Mouse (Mus musculus) neural tube, embryonic 14.5 days (tissue): ENCODE measurements around the gene Plvap. TPM values are rescaled to one million over a fixed set of nuclear protein-coding genes. Genes with fewer than 3 reads are reported as not detected.

ENCODE experiments used
- ATAC-seq: fragments of 200-750 bp; cut with Nextera tagmentation; 2 replicates; pipeline ENCODE4 v1.8.0; 2017; ENCODE audit warnings: low read depth, mild to moderate bottlenecking, moderate TSS enrichment, moderate library complexity
- H3K27ac ChIP-seq: fragments of 300-500 bp; sonication (generic); 2 replicates; pipeline ENCODE4 v1.5.1; 2014; ENCODE audit warnings: low read depth, mild to moderate bottlenecking, control low read depth, low read length, moderate library complexity, mixed read lengths
- H3K27me3 ChIP-seq: fragments of 300-500 bp; sonication (generic); 2 replicates; pipeline ENCODE4 v1.6.1; 2014; ENCODE audit warnings: low read length; ENCODE audit not compliant: control insufficient read depth, insufficient read depth
- H3K36me3 ChIP-seq: fragments of 300-500 bp; sonication (generic); 2 replicates; pipeline ENCODE4 v1.6.1; 2014; ENCODE audit warnings: low read length, mixed read lengths; ENCODE audit not compliant: control insufficient read depth, insufficient read depth
- H3K4me1 ChIP-seq: fragments of 300-500 bp; sonication (generic); 2 replicates; pipeline ENCODE4 v1.6.1; 2014; ENCODE audit warnings: low read length; ENCODE audit not compliant: control insufficient read depth, insufficient read depth
- H3K4me2 ChIP-seq: fragments of 300-500 bp; sonication (generic); 2 replicates; pipeline ENCODE4 v1.6.1; 2014; ENCODE audit warnings: mild to moderate bottlenecking, low read depth, low read length, control low read depth
- H3K4me3 ChIP-seq: fragments of 300-500 bp; sonication (generic); 2 replicates; pipeline ENCODE4 v1.5.1; 2014; ENCODE audit warnings: low read depth, low read length, control low read depth, mixed read lengths
- H3K9ac ChIP-seq: fragments of 300-500 bp; sonication (generic); replicated peaks from 2 replicates; pipeline ENCODE4 v1.6.1; 2014; ENCODE audit warnings: low read depth, mild to moderate bottlenecking, control low read depth, low read length, mixed read lengths
- H3K9me3 ChIP-seq: fragments of 300-500 bp; sonication (generic); 2 replicates; pipeline ENCODE4 v1.6.1; 2016; ENCODE audit warnings: low read length; ENCODE audit not compliant: control insufficient read depth
- WGBS: fragments of 180-500 bp; shearing (Covaris S2); extraction: QIAGEN DNeasy Blood & Tissue Kit; methylation state at CpG from one replicate; pipeline ENCODE4 v1.1.7; 2014; 5-methylcytosine and 5-hydroxymethylcytosine counted together
- polyA plus RNA-seq: library from polyadenylated mRNA; unstranded; fragments of >200 nt; fragmentation: Nextera tagmentation; extraction: Ambion mirVana; gene quantifications from 2 replicates; pipeline ENCODE4 v1.2.1, GENCODE M21; 2014

Plvap gene
- polyA plus RNA-seq, 1 experiment from 2014 or later, result 5.4 TPM

DNA sequence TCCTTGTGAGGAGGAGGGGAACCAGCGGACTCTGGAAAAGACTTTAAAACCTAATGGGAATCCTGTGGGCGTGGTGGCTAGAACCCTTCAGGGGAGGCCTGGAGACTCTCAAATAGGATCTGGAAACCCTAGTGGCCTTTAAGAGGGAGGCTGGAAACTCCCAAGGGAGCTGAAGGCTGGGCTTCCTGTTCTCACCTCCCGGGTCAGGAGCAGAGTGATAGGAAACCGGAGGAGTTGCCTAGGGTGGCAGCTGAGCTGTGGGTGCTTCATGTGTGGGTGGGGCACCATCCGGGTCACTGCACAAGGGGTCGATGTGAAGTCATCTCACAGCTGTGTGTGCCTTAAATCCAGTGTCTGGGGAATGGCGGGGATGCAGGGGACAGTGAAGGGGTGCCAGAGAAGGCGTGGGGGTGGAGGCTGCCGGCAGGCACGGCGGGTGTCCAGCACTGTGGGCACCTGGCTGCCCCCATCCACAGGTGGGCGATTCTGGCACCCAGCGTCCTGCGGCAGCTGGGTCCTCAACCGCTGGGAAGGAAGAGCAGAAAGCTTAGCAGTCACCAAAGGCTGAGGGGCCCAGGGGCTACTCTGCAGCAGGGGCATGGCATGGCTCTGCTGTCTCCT is 13.6 kb downstream of the Plvap start:
- WGBS, result 35% methylated on average over 15 of the region's 15 CpGs
- Histone ChIP-seq H3K36me3 (no peaks in the 10 kb centered on the region), H3K9ac (no peak overlapping the region), H3K4me2 (no peak overlapping the region), H3K27ac (no peak overlapping the region), H3K4me1 (no peaks in the 10 kb centered on the region), H3K9me3 (no peaks in the 10 kb centered on the region), H3K27me3 (no peaks in the 10 kb centered on the region), H3K4me3 (no peak overlapping the region)
- ATAC-seq, result no peak

DNA sequence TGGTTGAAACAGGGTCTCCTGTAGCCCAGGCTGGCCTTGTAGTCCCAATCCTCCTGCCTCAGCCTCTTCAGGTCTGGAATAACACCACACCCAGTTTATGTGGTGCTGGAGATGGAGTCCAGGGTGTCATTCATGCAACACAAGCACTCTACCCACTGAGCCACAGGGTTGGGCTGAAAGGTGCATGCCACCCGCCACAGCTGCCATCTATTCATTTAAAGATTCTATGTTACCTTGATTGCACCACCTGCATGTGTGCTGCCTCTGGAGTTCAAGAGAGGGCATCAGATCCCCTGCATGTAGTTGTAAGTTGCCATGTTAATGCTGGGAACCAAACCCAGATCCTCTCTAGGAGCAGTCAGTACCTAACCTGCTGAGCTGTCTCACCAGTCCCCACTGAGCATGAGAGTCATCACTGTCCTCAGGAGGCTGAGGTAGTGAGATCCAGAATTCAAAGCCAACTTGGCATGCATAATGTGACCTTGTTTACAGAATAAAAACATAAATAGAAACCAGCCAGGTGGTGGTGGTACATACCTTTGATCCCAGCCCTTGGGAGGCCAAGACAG is 14.4 kb downstream of the Plvap start:
- no peak overlapping the region for H3K9ac ChIP-seq
- no peak for ATAC-seq
- no peak overlapping the region for H3K4me3 ChIP-seq
- no peaks in the 10 kb centered on the region for H3K27me3 ChIP-seq
- peaks cover 7% of the 10 kb centered on the region; the same call in 1 of the 2 replicates for H3K36me3 ChIP-seq
- no peaks in the 10 kb centered on the region for H3K9me3 ChIP-seq
- H3K4me1 ChIP-seq, result no peaks in the 10 kb centered on the region
- WGBS, result 88% methylated on average over 1 of the region's 1 CpGs
- no peak overlapping the region for H3K4me2 ChIP-seq
- H3K27ac ChIP-seq, result no peak overlapping the region; the same call in 1 of the 2 replicates

DNA sequence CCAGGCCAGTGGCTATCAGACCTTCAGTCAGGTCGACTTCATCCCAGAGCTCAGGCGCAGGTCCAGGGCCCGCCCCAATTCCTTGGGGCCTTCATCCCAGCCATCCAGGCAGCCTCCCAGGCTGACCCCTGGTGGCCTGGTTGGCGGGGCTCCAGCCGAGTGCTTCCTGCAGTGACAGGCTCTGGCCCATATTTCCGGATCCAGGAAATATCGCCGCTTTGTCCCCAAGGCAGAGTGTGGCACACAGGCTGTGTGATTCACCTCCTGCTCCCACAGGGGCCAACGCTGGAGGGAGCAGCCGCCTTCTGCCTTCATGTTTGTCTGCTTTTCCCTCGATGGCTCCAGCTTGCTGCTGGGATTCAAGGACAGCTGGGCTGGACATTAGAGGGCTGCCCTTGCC is 15.1 kb downstream of the Plvap start:
- Histone ChIP-seq H3K9me3 (no peaks in the 10 kb centered on the region), H3K9ac (no peak overlapping the region), H3K4me2 (no peak overlapping the region), H3K4me3 (no peak overlapping the region), H3K4me1 (no peaks in the 10 kb centered on the region), H3K27me3 (no peaks in the 10 kb centered on the region), H3K27ac (peak overlapping the region; percentile 28; the same call in 1 of the 2 replicates), H3K36me3 (peaks cover 8% of the 10 kb centered on the region; the same call in 1 of the 2 replicates)
- WGBS, result 46% methylated on average over 11 of the region's 11 CpGs
- ATAC-seq, result no peak

DNA sequence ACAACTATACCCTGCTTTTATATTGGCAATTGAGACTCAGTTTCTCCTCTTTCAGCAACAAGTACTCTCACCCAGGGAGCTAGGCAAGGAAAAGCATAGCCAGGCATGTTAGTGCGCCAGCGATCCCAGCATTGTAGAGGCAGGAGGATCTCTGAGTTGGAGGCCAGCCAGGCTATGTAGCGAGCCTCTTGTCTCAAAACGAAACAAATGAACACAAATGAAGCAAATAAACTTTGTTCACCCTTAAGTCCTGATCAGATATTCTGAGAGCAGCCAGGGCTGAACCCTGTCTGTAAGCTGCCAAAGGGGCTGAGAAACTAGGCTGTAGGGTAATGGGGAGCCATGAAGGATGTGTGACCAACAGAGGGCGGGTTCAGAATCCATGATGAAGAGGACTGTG is 15.7 kb downstream of the Plvap start:
- WGBS, result 90% methylated on average over 5 of the region's 5 CpGs
- no peak for ATAC-seq
- H3K36me3 ChIP-seq, result peaks cover 8% of the 10 kb centered on the region; the same call in 1 of the 2 replicates
- no peaks in the 10 kb centered on the region for H3K9me3 ChIP-seq
- no peak overlapping the region for H3K9ac ChIP-seq
- H3K4me3 ChIP-seq, result no peak overlapping the region
- no peaks in the 10 kb centered on the region for H3K27me3 ChIP-seq
- H3K4me1 ChIP-seq, result no peaks in the 10 kb centered on the region
- no peak overlapping the region for H3K27ac ChIP-seq
- H3K4me2 ChIP-seq, result no peak overlapping the region

DNA sequence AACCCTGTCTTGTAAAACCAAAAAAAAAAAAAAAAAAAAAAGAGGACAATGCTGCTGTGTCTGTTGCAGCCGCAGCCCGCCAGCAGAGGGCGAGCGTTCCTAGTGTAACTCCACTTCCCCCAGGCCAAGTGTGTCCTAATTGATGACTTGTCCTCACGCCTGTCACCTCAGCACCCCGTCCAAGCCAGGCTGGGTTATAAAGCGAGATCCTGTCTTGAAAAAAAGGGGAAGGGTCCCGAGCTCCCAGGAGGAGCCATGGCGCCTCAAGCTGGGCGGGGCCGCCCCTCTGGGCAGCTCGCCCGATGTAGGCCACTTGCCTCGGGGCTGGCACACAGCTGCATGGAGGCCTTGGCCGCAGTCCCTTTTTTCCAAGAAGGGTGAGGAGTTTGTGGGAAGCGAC is 16.5 kb downstream of the Plvap start:
- H3K9me3 ChIP-seq, result no peaks in the 10 kb centered on the region
- no peaks in the 10 kb centered on the region for H3K27me3 ChIP-seq
- peak; percentile 77 for ATAC-seq
- H3K4me3 ChIP-seq, result no peak overlapping the region
- H3K9ac ChIP-seq, result no peak overlapping the region
- H3K4me2 ChIP-seq, result no peak overlapping the region
- H3K27ac ChIP-seq, result no peak overlapping the region
- H3K36me3 ChIP-seq, result peaks cover 8% of the 10 kb centered on the region; the same call in 1 of the 2 replicates
- no peaks in the 10 kb centered on the region for H3K4me1 ChIP-seq
- WGBS, result 17% methylated on average over 15 of the region's 16 CpGs

DNA sequence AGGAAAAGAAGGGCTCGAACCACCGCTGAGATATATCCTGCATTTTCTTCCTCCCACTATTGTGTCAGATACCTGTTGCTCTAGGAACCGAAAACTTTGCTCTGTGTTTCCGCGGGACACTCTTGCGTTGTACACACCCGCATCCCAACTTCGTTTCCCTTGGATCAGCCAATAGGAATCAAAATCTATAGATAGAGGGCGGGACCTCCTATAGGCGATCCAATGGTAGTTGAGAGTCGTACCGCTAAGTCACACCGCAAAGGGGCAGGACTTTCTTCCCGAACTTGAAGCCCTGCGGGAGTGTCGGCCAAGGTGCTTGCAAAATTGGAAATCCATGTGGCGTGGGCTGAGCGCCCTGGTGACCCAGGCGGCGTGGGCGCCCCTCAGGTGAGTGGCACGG is 23.1 kb downstream of the Plvap start:
- under 1% methylated on average over 22 of the region's 22 CpGs for WGBS
- Histone ChIP-seq H3K36me3 (peaks cover 13% of the 10 kb centered on the region), H3K27me3 (no peaks in the 10 kb centered on the region), H3K27ac (no peak overlapping the region), H3K4me3 (peak overlapping the region; percentile 75), H3K9me3 (no peaks in the 10 kb centered on the region), H3K9ac (peak overlapping the region; percentile 57), H3K4me1 (peaks cover 14% of the 10 kb centered on the region), H3K4me2 (peak overlapping the region; percentile 100)
- peak; percentile 91 for ATAC-seq

DNA sequence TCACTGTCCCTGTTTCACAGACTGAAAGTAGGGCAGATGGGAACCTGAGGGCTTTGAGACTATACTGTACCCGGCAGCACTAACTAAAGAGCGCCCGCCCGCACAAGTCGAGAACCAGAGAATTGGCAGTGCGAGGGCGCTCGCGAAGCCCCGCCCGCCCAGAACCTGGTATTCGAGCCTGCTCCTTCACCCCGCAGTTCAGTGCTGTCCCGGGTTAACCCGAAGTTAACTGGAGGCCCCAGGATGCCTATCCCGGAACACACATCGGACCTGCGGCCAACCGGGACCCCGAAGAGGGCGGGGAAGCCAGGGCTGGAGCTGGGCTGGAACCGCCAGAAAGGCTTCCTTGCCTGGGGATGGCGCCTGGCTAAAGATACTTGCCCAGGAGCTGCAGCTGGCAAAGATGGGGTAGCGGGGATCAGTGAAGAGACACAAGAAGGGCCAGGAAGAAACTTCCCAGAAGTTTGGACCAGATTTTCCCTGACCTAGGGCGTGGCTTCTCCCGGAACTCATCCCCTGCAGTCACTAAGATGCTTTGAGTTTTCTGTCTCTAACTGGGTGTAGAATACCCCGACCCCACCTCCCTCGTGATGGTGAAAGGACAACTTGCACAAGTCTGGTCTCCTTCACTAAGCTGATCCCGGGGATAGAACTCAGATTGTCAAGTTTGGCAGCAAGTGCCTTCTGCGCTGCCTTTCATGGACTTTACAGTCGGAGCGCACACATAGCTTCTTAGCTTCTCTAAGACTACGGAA is 23.7 kb downstream of the Plvap start, which contains the start of gene Gtpbp3:
Gene Gtpbp3, plus strand, starts transcription at position 413 of the 755 bp plus-strand sequence.
- no peaks in the 10 kb centered on the region for H3K27me3 ChIP-seq
- WGBS, result 1% methylated on average over 33 of the region's 33 CpGs
- H3K9me3 ChIP-seq, result no peaks in the 10 kb centered on the region
- peak within 1 kb of the TSS; percentile 57 for H3K9ac ChIP-seq
- peaks cover 14% of the 10 kb centered on the region for H3K4me1 ChIP-seq
- peaks cover 13% of the 10 kb centered on the region for H3K36me3 ChIP-seq
- H3K4me2 ChIP-seq, result peak within 1 kb of the TSS; percentile 100
- peak within 1 kb of the TSS; percentile 68; the same call in 1 of the 2 replicates for H3K27ac ChIP-seq
- H3K4me3 ChIP-seq, result peak within 1 kb of the TSS; percentile 75
- peak; percentile 53 for ATAC-seq

DNA sequence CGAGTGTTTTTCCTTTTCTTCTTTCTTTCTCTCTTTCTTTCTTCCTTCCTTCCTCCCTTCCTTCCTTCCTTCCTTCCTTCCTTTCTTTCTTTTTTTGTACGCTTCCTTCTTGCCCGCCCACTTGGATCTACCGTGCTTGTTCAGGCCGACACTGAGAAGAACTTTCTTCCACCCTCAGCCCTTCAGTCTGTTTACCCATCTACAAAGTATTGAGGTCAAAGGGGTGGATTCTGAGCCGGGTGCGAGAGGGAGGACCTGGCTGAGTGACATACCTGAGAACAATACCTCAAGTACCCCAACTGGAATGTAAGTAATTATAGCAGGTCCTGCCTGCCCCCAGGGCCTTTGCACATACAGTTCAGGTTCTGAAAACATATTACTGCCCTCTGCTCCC is 25.4 kb downstream of the Plvap start:
- peak overlapping the region; percentile 95; the same call in 1 of the 2 replicates for H3K9ac ChIP-seq
- H3K27ac ChIP-seq, result no peak overlapping the region
- ATAC-seq, result no peak
- 24% methylated on average over 7 of the region's 7 CpGs for WGBS
- H3K9me3 ChIP-seq, result no peaks in the 10 kb centered on the region
- H3K27me3 ChIP-seq, result no peaks in the 10 kb centered on the region
- H3K36me3 ChIP-seq, result peaks cover 10% of the 10 kb centered on the region; the same call in 1 of the 2 replicates
- H3K4me3 ChIP-seq, result peak overlapping the region; percentile 81
- H3K4me2 ChIP-seq, result peak overlapping the region; percentile 84
- H3K4me1 ChIP-seq, result peaks cover 14% of the 10 kb centered on the region
